Mouse (Mus musculus): ENCODE measurements around the gene Unc45a. TPM values are rescaled to one million over a fixed set of nuclear protein-coding genes. Genes with fewer than 3 reads are reported as not detected.

Unc45a gene
- polyA plus RNA-seq, 1 experiment from 2014 or later: 36.8 TPM

- Histone ChIP-seq H3K4me2 (ENCODE audit: low read depth) (no peak overlapping the region), H3K27ac (ENCODE audit: low read depth, low read length) (no peak overlapping the region)
Measured at GRCm38 (mm10) chr7:80358039-80358438, 17.2 kb upstream of the Unc45a start.

GRCm38 (mm10) chr7:80357156-80357555 lies 16.4 kb upstream of the Unc45a start:
- WGBS: 38% methylated on average over 8 of the region's 8 CpGs
- Histone ChIP-seq H3K9me3 (ENCODE audit: control insufficient read depth, low read length) (no peaks in the 10 kb centered on the region), H3K4me3 (ENCODE audit: low read depth, low read length) (no peak overlapping the region), H3K4me2 (ENCODE audit: low read depth) (no peak overlapping the region), H3K4me1 (ENCODE audit: control insufficient read depth, insufficient read depth, low read length) (0 out of 2 replicates have a peak, but pooled peaks cover 5% of the 10 kb centered on the region), H3K27me3 (ENCODE audit: control insufficient read depth, insufficient read depth, low read length) (no peaks in the 10 kb centered on the region), H3K36me3 (ENCODE audit: control insufficient read depth, insufficient read depth, low read length) (peaks cover 11% of the 10 kb centered on the region), H3K9ac (ENCODE audit: low read length) (peak overlapping the region; percentile 3; the same call in 1 of the 2 replicates), H3K27ac (ENCODE audit: low read depth, low read length) (peak overlapping the region; percentile 24; the same call in 1 of the 2 replicates)
- ATAC-seq (ENCODE audit: insufficient read depth, low FRiP score, low TSS enrichment): 0 out of 2 replicates have a peak, but pooled peaks have one; percentile 38
- DNase-seq (ENCODE audit: low spot score): peak; percentile 59

More at GRCm38 (mm10) chr7:80358039-80358438, 17.2 kb upstream of the Unc45a start:
- Histone ChIP-seq H3K36me3 (ENCODE audit: control insufficient read depth, insufficient read depth, low read length) (peaks cover 12% of the 10 kb centered on the region), H3K4me3 (ENCODE audit: low read depth, low read length) (no peak overlapping the region), H3K27me3 (ENCODE audit: control insufficient read depth, insufficient read depth, low read length) (no peaks in the 10 kb centered on the region), H3K9me3 (ENCODE audit: control insufficient read depth, low read length) (no peaks in the 10 kb centered on the region), H3K9ac (ENCODE audit: low read length) (no peak overlapping the region), H3K4me1 (ENCODE audit: control insufficient read depth, insufficient read depth, low read length) (0 out of 2 replicates have a peak, but pooled peaks cover 5% of the 10 kb centered on the region)
- ATAC-seq (ENCODE audit: insufficient read depth, low FRiP score, low TSS enrichment) (no peak), DNase-seq (ENCODE audit: low spot score) (no peak)
- 82% methylated on average over 4 of the region's 4 CpGs for WGBS

- no peak for ATAC-seq (ENCODE audit: insufficient read depth, low FRiP score, low TSS enrichment)
- DNase-seq (ENCODE audit: low spot score): no peak
- 90% methylated on average over 13 of the region's 13 CpGs for WGBS
- peaks cover 11% of the 10 kb centered on the region for H3K36me3 ChIP-seq (ENCODE audit: control insufficient read depth, insufficient read depth, low read length)
- H3K4me1 ChIP-seq (ENCODE audit: control insufficient read depth, insufficient read depth, low read length): 0 out of 2 replicates have a peak, but pooled peaks cover 5% of the 10 kb centered on the region
- H3K9ac ChIP-seq (ENCODE audit: low read length): no peak overlapping the region
- no peaks in the 10 kb centered on the region for H3K9me3 ChIP-seq (ENCODE audit: control insufficient read depth, low read length)
- H3K27ac ChIP-seq (ENCODE audit: low read depth, low read length): no peak overlapping the region
- no peak overlapping the region for H3K4me3 ChIP-seq (ENCODE audit: low read depth, low read length)
- H3K4me2 ChIP-seq (ENCODE audit: low read depth): no peak overlapping the region
- no peaks in the 10 kb centered on the region for H3K27me3 ChIP-seq (ENCODE audit: control insufficient read depth, insufficient read depth, low read length)
Measured at GRCm38 (mm10) chr7:80356351-80356750, 15.5 kb upstream of the Unc45a start.

GRCm38 (mm10) chr7:80352920-80353319 lies 12.1 kb upstream of the Unc45a start:
- DNase-seq (ENCODE audit: low spot score): no peak
- Histone ChIP-seq H3K4me2 (ENCODE audit: low read depth) (no peak overlapping the region), H3K9ac (ENCODE audit: low read length) (no peak overlapping the region), H3K27ac (ENCODE audit: low read depth, low read length) (no peak overlapping the region), H3K36me3 (ENCODE audit: control insufficient read depth, insufficient read depth, low read length) (peaks cover 10% of the 10 kb centered on the region), H3K27me3 (ENCODE audit: control insufficient read depth, insufficient read depth, low read length) (no peaks in the 10 kb centered on the region), H3K9me3 (ENCODE audit: control insufficient read depth, low read length) (no peaks in the 10 kb centered on the region), H3K4me3 (ENCODE audit: low read depth, low read length) (no peak overlapping the region), H3K4me1 (ENCODE audit: control insufficient read depth, insufficient read depth, low read length) (0 out of 2 replicates have a peak, but pooled peaks cover 5% of the 10 kb centered on the region)
- no peak for ATAC-seq (ENCODE audit: insufficient read depth, low FRiP score, low TSS enrichment)
- 92% methylated on average over 8 of the region's 8 CpGs for WGBS

GRCm38 (mm10) chr7:80350808-80351207 lies 10.0 kb upstream of the Unc45a start:
- H3K9ac ChIP-seq (ENCODE audit: low read length): no peak overlapping the region
- ATAC-seq (ENCODE audit: insufficient read depth, low FRiP score, low TSS enrichment): no peak
- H3K27ac ChIP-seq (ENCODE audit: low read depth, low read length): no peak overlapping the region
- no peaks in the 10 kb centered on the region for H3K9me3 ChIP-seq (ENCODE audit: control insufficient read depth, low read length)
- H3K4me3 ChIP-seq (ENCODE audit: low read depth, low read length): no peak overlapping the region
- H3K4me1 ChIP-seq (ENCODE audit: control insufficient read depth, insufficient read depth, low read length): no peaks in the 10 kb centered on the region
- no peaks in the 10 kb centered on the region for H3K27me3 ChIP-seq (ENCODE audit: control insufficient read depth, insufficient read depth, low read length)
- no peak overlapping the region for H3K4me2 ChIP-seq (ENCODE audit: low read depth)
- WGBS: 85% methylated on average over 2 of the region's 2 CpGs
- peaks cover 10% of the 10 kb centered on the region for H3K36me3 ChIP-seq (ENCODE audit: control insufficient read depth, insufficient read depth, low read length)
- DNase-seq (ENCODE audit: low spot score): no peak

GRCm38 (mm10) chr7:80347670-80348586 lies 7.1 kb upstream of the Unc45a start:
- Histone ChIP-seq H3K4me3 (ENCODE audit: low read depth, low read length) (no peak overlapping the region), H3K27ac (ENCODE audit: low read depth, low read length) (0 out of 2 replicates have a peak overlapping the region, but pooled peaks have one; percentile 34), H3K4me1 (ENCODE audit: control insufficient read depth, insufficient read depth, low read length) (peaks cover 4% of the 10 kb centered on the region; the same call in 1 of the 2 replicates), H3K27me3 (ENCODE audit: control insufficient read depth, insufficient read depth, low read length) (no peaks in the 10 kb centered on the region), H3K9ac (ENCODE audit: low read length) (no peak overlapping the region), H3K4me2 (ENCODE audit: low read depth) (no peak overlapping the region), H3K36me3 (ENCODE audit: control insufficient read depth, insufficient read depth, low read length) (peaks cover 5% of the 10 kb centered on the region), H3K9me3 (ENCODE audit: control insufficient read depth, low read length) (no peaks in the 10 kb centered on the region)
- ATAC-seq (ENCODE audit: insufficient read depth, low FRiP score, low TSS enrichment) (no peak), DNase-seq (ENCODE audit: low spot score) (no peak)
- WGBS: 64% methylated on average over 13 of the region's 13 CpGs

GRCm38 (mm10) chr7:80346830-80347229 lies 6.0 kb upstream of the Unc45a start:
- Histone ChIP-seq H3K9ac (ENCODE audit: low read length) (no peak overlapping the region), H3K36me3 (ENCODE audit: control insufficient read depth, insufficient read depth, low read length) (0 out of 2 replicates have a peak, but pooled peaks cover 3% of the 10 kb centered on the region), H3K27me3 (ENCODE audit: control insufficient read depth, insufficient read depth, low read length) (no peaks in the 10 kb centered on the region), H3K4me1 (ENCODE audit: control insufficient read depth, insufficient read depth, low read length) (peaks cover 8% of the 10 kb centered on the region; the same call in 1 of the 2 replicates), H3K9me3 (ENCODE audit: control insufficient read depth, low read length) (no peaks in the 10 kb centered on the region), H3K27ac (ENCODE audit: low read depth, low read length) (no peak overlapping the region), H3K4me2 (ENCODE audit: low read depth) (no peak overlapping the region), H3K4me3 (ENCODE audit: low read depth, low read length) (no peak overlapping the region)
- DNase-seq (ENCODE audit: low spot score): no peak
- ATAC-seq (ENCODE audit: insufficient read depth, low FRiP score, low TSS enrichment): no peak
- 88% methylated on average over 5 of the region's 5 CpGs for WGBS

GRCm38 (mm10) chr7:80346173-80346572 lies 5.4 kb upstream of the Unc45a start:
- H3K27me3 ChIP-seq (ENCODE audit: control insufficient read depth, insufficient read depth, low read length): no peaks in the 10 kb centered on the region
- ATAC-seq (ENCODE audit: insufficient read depth, low FRiP score, low TSS enrichment) (no peak), DNase-seq (ENCODE audit: low spot score) (no peak)
- H3K9ac ChIP-seq (ENCODE audit: low read length): no peak overlapping the region
- H3K9me3 ChIP-seq (ENCODE audit: control insufficient read depth, low read length): no peaks in the 10 kb centered on the region
- WGBS: 97% methylated on average over 9 of the region's 9 CpGs
- H3K4me3 ChIP-seq (ENCODE audit: low read depth, low read length): no peak overlapping the region
- H3K4me2 ChIP-seq (ENCODE audit: low read depth): no peak overlapping the region
- no peak overlapping the region for H3K27ac ChIP-seq (ENCODE audit: low read depth, low read length)
- H3K36me3 ChIP-seq (ENCODE audit: control insufficient read depth, insufficient read depth, low read length): no peaks in the 10 kb centered on the region
- H3K4me1 ChIP-seq (ENCODE audit: control insufficient read depth, insufficient read depth, low read length): peaks cover 8% of the 10 kb centered on the region; the same call in 1 of the 2 replicates
